Mouse (Mus musculus) heart, embryonic 16.5 days (tissue): ENCODE results near the gene Olfr49. TPM values are rescaled to one million over a fixed set of nuclear protein-coding genes. Genes with fewer than 3 reads are reported as not detected.
A peak's percentile ranks its signal among the peaks of the same experiment; 100 is the strongest.

Experiments
- ATAC-seq: fragments of 200-750 bp; cut with Nextera tagmentation; replicated peaks from 2 replicates; pipeline ENCODE4 v1.8.0; 2017; ENCODE audit warnings: moderate number of reproducible peaks; ENCODE audit not compliant: insufficient read depth, low FRiP score; ENCODE audit errors: extremely low read depth
- H3K27ac ChIP-seq: fragments of 300-500 bp; sonication (generic); 2 replicates; pipeline ENCODE4 v1.5.1; 2014; ENCODE audit warnings: mild to moderate bottlenecking, low read length, control low read depth, moderate library complexity
- H3K27me3 ChIP-seq: fragments of 300-500 bp; sonication (generic); 2 replicates; pipeline ENCODE4 v1.6.1; 2014; ENCODE audit warnings: low read length, mixed read lengths; ENCODE audit not compliant: control insufficient read depth, insufficient read depth
- H3K36me3 ChIP-seq: fragments of 300-500 bp; sonication (generic); 2 replicates; pipeline ENCODE4 v1.6.1; 2014; ENCODE audit not compliant: control insufficient read depth, insufficient read depth
- H3K4me1 ChIP-seq: fragments of 300-500 bp; sonication (generic); 2 replicates; pipeline ENCODE4 v1.6.1; 2014; ENCODE audit warnings: low read length, mixed read lengths; ENCODE audit not compliant: control insufficient read depth, insufficient read depth
- H3K4me2 ChIP-seq: fragments of 300-500 bp; sonication (generic); 2 replicates; pipeline ENCODE4 v1.6.1; 2014; ENCODE audit warnings: low read depth, mild to moderate bottlenecking, control low read depth, low read length
- H3K4me3 ChIP-seq: fragments of 300-500 bp; sonication (generic); 2 replicates; pipeline ENCODE4 v1.5.1; 2014; ENCODE audit warnings: mild to moderate bottlenecking, control low read depth, low read length
- H3K9ac ChIP-seq: fragments of 300-500 bp; sonication (generic); 2 replicates; pipeline ENCODE4 v1.6.1; 2014; ENCODE audit warnings: low read length, control low read depth
- H3K9me3 ChIP-seq: fragments of 300-500 bp; sonication (generic); replicated peaks from 2 replicates; pipeline ENCODE4 v1.6.1; 2016; ENCODE audit warnings: low read length; ENCODE audit not compliant: control insufficient read depth
- WGBS: fragments of 180-500 bp; shearing (Covaris S2); extraction: QIAGEN DNeasy Blood & Tissue Kit; methylation state at CpG from one replicate; pipeline ENCODE4 v1.1.7; 2014; 5-methylcytosine and 5-hydroxymethylcytosine counted together
- polyA plus RNA-seq: library from polyadenylated mRNA; unstranded; fragments of >200 nt; fragmentation: Nextera tagmentation; extraction: Ambion mirVana; gene quantifications from 2 replicates; pipeline ENCODE4 v1.2.1, GENCODE M21; 2015

Gene Olfr49
- polyA plus RNA-seq, 1 experiment from 2014 or later: not detected

- no peak; the same call in 1 of the 2 replicates for ATAC-seq
- no peak overlapping the region for H3K4me3 ChIP-seq
- no peak overlapping the region for H3K9ac ChIP-seq
- WGBS: 14% methylated on average over 7 of the region's 7 CpGs
- H3K27ac ChIP-seq: no peak overlapping the region
- H3K4me2 ChIP-seq: no peak overlapping the region
- 0 out of 2 replicates have a peak, but pooled peaks cover 4% of the 10 kb centered on the region for H3K9me3 ChIP-seq
- peaks cover 12% of the 10 kb centered on the region; the same call in 1 of the 2 replicates for H3K4me1 ChIP-seq
- H3K36me3 ChIP-seq: peaks cover 21% of the 10 kb centered on the region
- no peaks in the 10 kb centered on the region for H3K27me3 ChIP-seq
These were observed 45.6 kb downstream of the Olfr49 start for GRCm38 (mm10) chr14:54239002-54239736.

- Histone ChIP-seq H3K4me2 (no peak overlapping the region), H3K4me1 (peaks cover 29% of the 10 kb centered on the region), H3K9ac (no peak overlapping the region), H3K27me3 (no peaks in the 10 kb centered on the region), H3K4me3 (no peak overlapping the region), H3K9me3 (0 out of 2 replicates have a peak, but pooled peaks cover 3% of the 10 kb centered on the region), H3K36me3 (peaks cover 12% of the 10 kb centered on the region), H3K27ac (no peak overlapping the region)
- WGBS: 84% methylated on average over 5 of the region's 5 CpGs
- ATAC-seq: no peak
These were observed 47.9 kb downstream of the Olfr49 start for GRCm38 (mm10) chr14:54236881-54237280.

GRCm38 (mm10) chr14:54235825-54236540 lies 48.8 kb downstream of the Olfr49 start:
- H3K27ac ChIP-seq: no peak overlapping the region
- no peak overlapping the region for H3K9ac ChIP-seq
- no peak overlapping the region for H3K4me3 ChIP-seq
- WGBS: 78% methylated on average over 5 of the region's 5 CpGs
- peaks cover 29% of the 10 kb centered on the region for H3K4me1 ChIP-seq
- no peaks in the 10 kb centered on the region for H3K9me3 ChIP-seq
- no peak for ATAC-seq
- H3K4me2 ChIP-seq: no peak overlapping the region
- peaks cover 4% of the 10 kb centered on the region for H3K36me3 ChIP-seq
- no peaks in the 10 kb centered on the region for H3K27me3 ChIP-seq

- WGBS: 48% methylated on average over 20 of the region's 20 CpGs
These were observed 50.3 kb downstream of the Olfr49 start for GRCm38 (mm10) chr14:54234231-54235040.

GRCm38 (mm10) chr14:54233559-54234143 lies 51.1 kb downstream of the Olfr49 start:
- Histone ChIP-seq H3K4me3 (no peak overlapping the region), H3K27ac (peak overlapping the region; percentile 80), H3K36me3 (peaks cover 2% of the 10 kb centered on the region; the same call in 1 of the 2 replicates), H3K27me3 (no peaks in the 10 kb centered on the region), H3K9me3 (no peaks in the 10 kb centered on the region), H3K4me2 (no peak overlapping the region), H3K9ac (0 out of 2 replicates have a peak overlapping the region, but pooled peaks have one; percentile 10), H3K4me1 (peaks cover 33% of the 10 kb centered on the region)
- WGBS: 59% methylated on average over 16 of the region's 16 CpGs
- ATAC-seq: no peak

More at GRCm38 (mm10) chr14:54234231-54235040, 50.3 kb downstream of the Olfr49 start:
- 0 out of 2 replicates have a peak overlapping the region, but pooled peaks have one; percentile 21 for H3K9ac ChIP-seq
- H3K4me1 ChIP-seq: peaks cover 29% of the 10 kb centered on the region
- H3K9me3 ChIP-seq: no peaks in the 10 kb centered on the region
- no peaks in the 10 kb centered on the region for H3K27me3 ChIP-seq
- H3K36me3 ChIP-seq: peaks cover 2% of the 10 kb centered on the region; the same call in 1 of the 2 replicates
- H3K27ac ChIP-seq: peak overlapping the region; percentile 80
- ATAC-seq: peak; percentile 35
- H3K4me3 ChIP-seq: no peak overlapping the region
- peak overlapping the region; percentile 12; the same call in 1 of the 2 replicates for H3K4me2 ChIP-seq

- H3K27ac ChIP-seq: peak overlapping the region; percentile 80
- H3K27me3 ChIP-seq: no peaks in the 10 kb centered on the region
- WGBS: 27% methylated on average over 9 of the region's 9 CpGs
- peak overlapping the region; percentile 48 for H3K9ac ChIP-seq
- ATAC-seq: peak; percentile 69
- peaks cover 38% of the 10 kb centered on the region for H3K4me1 ChIP-seq
- H3K4me2 ChIP-seq: peak overlapping the region; percentile 35
- no peak overlapping the region for H3K4me3 ChIP-seq
- no peaks in the 10 kb centered on the region for H3K9me3 ChIP-seq
- H3K36me3 ChIP-seq: peaks cover 2% of the 10 kb centered on the region; the same call in 1 of the 2 replicates
These were observed 51.8 kb downstream of the Olfr49 start for GRCm38 (mm10) chr14:54232811-54233558.

GRCm38 (mm10) chr14:54232143-54232542 lies 52.6 kb downstream of the Olfr49 start:
- Histone ChIP-seq H3K36me3 (peaks cover 2% of the 10 kb centered on the region; the same call in 1 of the 2 replicates), H3K27me3 (no peaks in the 10 kb centered on the region), H3K9ac (no peak overlapping the region), H3K4me1 (peaks cover 44% of the 10 kb centered on the region), H3K27ac (peak overlapping the region; percentile 34; the same call in 1 of the 2 replicates), H3K4me3 (no peak overlapping the region), H3K9me3 (no peaks in the 10 kb centered on the region), H3K4me2 (no peak overlapping the region)
- no peak for ATAC-seq
- 47% methylated on average over 9 of the region's 9 CpGs for WGBS
